Mouse (Mus musculus): ENCODE results near the gene Dirc2. TPM values are rescaled to one million over a fixed set of nuclear protein-coding genes. Genes with fewer than 3 reads are reported as not detected.
A peak's percentile ranks its signal among the peaks of the same experiment; 100 is the strongest.

Dirc2 gene
- polyA plus RNA-seq, 1 experiment: 35.1 TPM

- TF ChIP-seq CTCF (conservative IDR thresholded peaks at IDR 0.05; ENCODE audit: insufficient read depth, insufficient read length, low read depth, low read length) (no peak), POLR2A (IDR thresholded peaks at IDR 0.05; ENCODE audit: low read depth, low read length) (no peak)
- Histone ChIP-seq H3K27me3 (replicated peaks; ENCODE audit: control insufficient read depth, insufficient read depth, low read length) (no peaks in the 10 kb centered on the region), H3K4me1 (ENCODE audit: control insufficient read depth, insufficient read depth, low read length) (peaks cover 5% of the 10 kb centered on the region; the same call in 1 of the 2 replicates), H3K4me3 (ENCODE audit: insufficient read depth, low read depth, low read length) (no peak overlapping the region), H3K27ac (ENCODE audit: insufficient read depth, low read depth, low read length) (no peak overlapping the region), H3K36me3 (ENCODE audit: control insufficient read depth, insufficient read depth, low read length) (no peaks in the 10 kb centered on the region)
- DNase-seq: no peak
- WGBS: 44% methylated on average over 2 of the region's 2 CpGs
Measured at GRCm38 (mm10) chr16:35765449-35765848, 3.7 kb downstream of the Dirc2 start.

- peak; percentile 18 for DNase-seq
- 69% methylated on average over 1 of the region's 1 CpGs for WGBS
- Histone ChIP-seq H3K27ac (ENCODE audit: insufficient read depth, low read depth, low read length) (no peak overlapping the region), H3K36me3 (ENCODE audit: control insufficient read depth, insufficient read depth, low read length) (no peaks in the 10 kb centered on the region), H3K4me3 (ENCODE audit: insufficient read depth, low read depth, low read length) (no peak overlapping the region), H3K4me1 (ENCODE audit: control insufficient read depth, insufficient read depth, low read length) (peaks cover 5% of the 10 kb centered on the region; the same call in 1 of the 2 replicates), H3K27me3 (replicated peaks; ENCODE audit: control insufficient read depth, insufficient read depth, low read length) (no peaks in the 10 kb centered on the region)
- TF ChIP-seq POLR2A (IDR thresholded peaks at IDR 0.05; ENCODE audit: low read depth, low read length): no peak
- no peak for TF ChIP-seq CTCF (conservative IDR thresholded peaks at IDR 0.05; ENCODE audit: insufficient read depth, insufficient read length, low read depth, low read length)
Measured at GRCm38 (mm10) chr16:35764941-35765340, 4.2 kb downstream of the Dirc2 start.

- H3K27ac ChIP-seq (ENCODE audit: insufficient read depth, low read depth, low read length): no peak overlapping the region
- H3K4me3 ChIP-seq (ENCODE audit: insufficient read depth, low read depth, low read length): no peak overlapping the region
- no peaks in the 10 kb centered on the region for H3K27me3 ChIP-seq (replicated peaks; ENCODE audit: control insufficient read depth, insufficient read depth, low read length)
- DNase-seq: no peak
- H3K36me3 ChIP-seq (ENCODE audit: control insufficient read depth, insufficient read depth, low read length): no peaks in the 10 kb centered on the region
- WGBS: 86% methylated on average over 11 of the region's 11 CpGs
- TF ChIP-seq CTCF (conservative IDR thresholded peaks at IDR 0.05; ENCODE audit: insufficient read depth, insufficient read length, low read depth, low read length) (no peak), POLR2A (IDR thresholded peaks at IDR 0.05; ENCODE audit: low read depth, low read length) (no peak)
- H3K4me1 ChIP-seq (ENCODE audit: control insufficient read depth, insufficient read depth, low read length): peaks cover 5% of the 10 kb centered on the region; the same call in 1 of the 2 replicates
Measured at GRCm38 (mm10) chr16:35763590-35764296, 5.4 kb downstream of the Dirc2 start.

GRCm38 (mm10) chr16:35759401-35759800 lies 9.8 kb downstream of the Dirc2 start:
- no peak for TF ChIP-seq CTCF (conservative IDR thresholded peaks at IDR 0.05; ENCODE audit: insufficient read depth, insufficient read length, low read depth, low read length)
- TF ChIP-seq POLR2A (IDR thresholded peaks at IDR 0.05; ENCODE audit: low read depth, low read length): no peak
- WGBS: 94% methylated on average over 5 of the region's 5 CpGs
- H3K27me3 ChIP-seq (replicated peaks; ENCODE audit: control insufficient read depth, insufficient read depth, low read length): no peaks in the 10 kb centered on the region
- no peak overlapping the region for H3K4me3 ChIP-seq (ENCODE audit: insufficient read depth, low read depth, low read length)
- H3K36me3 ChIP-seq (ENCODE audit: control insufficient read depth, insufficient read depth, low read length): no peaks in the 10 kb centered on the region
- H3K27ac ChIP-seq (ENCODE audit: insufficient read depth, low read depth, low read length): no peak overlapping the region
- no peak for DNase-seq
- no peaks in the 10 kb centered on the region for H3K4me1 ChIP-seq (ENCODE audit: control insufficient read depth, insufficient read depth, low read length)

GRCm38 (mm10) chr16:35756697-35757096 lies 12.5 kb downstream of the Dirc2 start:
- Histone ChIP-seq H3K4me3 (ENCODE audit: insufficient read depth, low read depth, low read length) (no peak overlapping the region), H3K27ac (ENCODE audit: insufficient read depth, low read depth, low read length) (no peak overlapping the region), H3K36me3 (ENCODE audit: control insufficient read depth, insufficient read depth, low read length) (no peaks in the 10 kb centered on the region), H3K27me3 (replicated peaks; ENCODE audit: control insufficient read depth, insufficient read depth, low read length) (no peaks in the 10 kb centered on the region), H3K4me1 (ENCODE audit: control insufficient read depth, insufficient read depth, low read length) (no peaks in the 10 kb centered on the region)
- no peak for DNase-seq
- WGBS: 84% methylated on average over 9 of the region's 9 CpGs
- TF ChIP-seq POLR2A (IDR thresholded peaks at IDR 0.05; ENCODE audit: low read depth, low read length) (no peak), CTCF (conservative IDR thresholded peaks at IDR 0.05; ENCODE audit: insufficient read depth, insufficient read length, low read depth, low read length) (no peak)

DNA sequence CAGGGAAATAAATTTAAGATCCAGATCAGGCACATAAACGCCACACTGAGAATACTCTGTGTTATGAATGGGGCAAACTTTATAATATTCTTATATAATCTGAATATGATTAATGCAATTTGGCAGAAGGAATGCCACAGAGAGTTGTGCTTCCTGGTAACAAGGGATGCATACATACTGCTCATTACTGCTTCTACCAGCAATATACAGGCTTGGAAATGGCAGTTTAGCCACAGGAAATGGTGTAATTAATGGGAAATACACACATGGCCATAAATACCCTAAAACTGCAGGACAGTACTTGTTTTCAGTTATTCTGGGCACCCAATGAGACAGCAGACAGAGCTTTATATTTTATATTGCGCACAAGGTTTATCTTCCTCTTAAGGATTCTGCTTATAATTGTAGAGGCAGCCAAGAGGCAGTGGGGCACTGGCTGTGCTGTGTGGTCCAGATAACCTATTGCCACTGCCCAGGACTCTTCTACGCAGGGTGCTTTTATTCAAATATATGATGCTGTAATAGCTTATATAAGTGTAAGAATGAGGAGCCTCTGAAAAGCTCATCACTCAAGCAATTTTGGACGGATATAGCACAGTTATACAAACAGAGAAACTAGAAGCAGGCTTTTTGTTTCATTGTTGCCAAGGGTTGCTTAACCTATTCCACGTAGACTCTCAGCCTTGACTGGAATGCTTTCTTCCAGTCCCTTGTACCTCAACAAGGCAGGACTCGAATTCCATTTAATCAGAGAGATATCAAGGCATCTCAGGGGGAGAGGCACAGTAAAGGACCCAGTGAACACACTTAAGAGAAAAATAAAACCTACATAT lies 13.4 kb downstream of the Dirc2 start:
- WGBS: 78% methylated on average over 6 of the region's 6 CpGs
- no peak for DNase-seq
- H3K4me1 ChIP-seq (ENCODE audit: control insufficient read depth, insufficient read depth, low read length): no peaks in the 10 kb centered on the region
- H3K36me3 ChIP-seq (ENCODE audit: control insufficient read depth, insufficient read depth, low read length): no peaks in the 10 kb centered on the region
- no peaks in the 10 kb centered on the region for H3K27me3 ChIP-seq (replicated peaks; ENCODE audit: control insufficient read depth, insufficient read depth, low read length)
- no peak for TF ChIP-seq CTCF (conservative IDR thresholded peaks at IDR 0.05; ENCODE audit: insufficient read depth, insufficient read length, low read depth, low read length)
- TF ChIP-seq POLR2A (IDR thresholded peaks at IDR 0.05; ENCODE audit: low read depth, low read length): no peak
- H3K4me3 ChIP-seq (ENCODE audit: insufficient read depth, low read depth, low read length): no peak overlapping the region
- no peak overlapping the region for H3K27ac ChIP-seq (ENCODE audit: insufficient read depth, low read depth, low read length)

DNA sequence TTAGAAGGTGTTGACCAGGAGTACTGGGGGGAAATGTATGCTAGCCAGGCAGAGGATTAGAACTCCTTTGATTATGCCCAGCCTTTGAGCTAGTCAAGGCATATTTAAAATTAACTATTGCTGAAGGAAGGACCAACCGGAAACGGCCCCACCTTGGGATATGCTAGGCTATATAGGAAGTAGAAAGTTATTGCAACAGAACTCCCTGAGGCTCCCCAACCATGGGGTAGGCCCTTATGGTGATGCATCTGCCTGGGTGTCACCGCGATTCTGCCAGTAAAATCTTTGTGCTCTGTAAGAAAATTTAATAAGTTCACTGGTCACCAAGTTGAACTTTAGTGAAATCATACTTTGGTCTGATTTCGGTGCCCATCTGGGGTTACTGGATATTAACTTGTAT lies 15.2 kb downstream of the Dirc2 start:
- Histone ChIP-seq H3K27me3 (replicated peaks; ENCODE audit: control insufficient read depth, insufficient read depth, low read length) (no peaks in the 10 kb centered on the region), H3K4me3 (ENCODE audit: insufficient read depth, low read depth, low read length) (no peak overlapping the region), H3K27ac (ENCODE audit: insufficient read depth, low read depth, low read length) (no peak overlapping the region), H3K4me1 (ENCODE audit: control insufficient read depth, insufficient read depth, low read length) (no peaks in the 10 kb centered on the region), H3K36me3 (ENCODE audit: control insufficient read depth, insufficient read depth, low read length) (no peaks in the 10 kb centered on the region)
- TF ChIP-seq CTCF (conservative IDR thresholded peaks at IDR 0.05; ENCODE audit: insufficient read depth, insufficient read length, low read depth, low read length) (no peak), POLR2A (IDR thresholded peaks at IDR 0.05; ENCODE audit: low read depth, low read length) (no peak)
- 65% methylated on average over 5 of the region's 5 CpGs for WGBS
- DNase-seq: no peak
